Mouse (Mus musculus): ENCODE data around the gene Cep290. TPM values are rescaled to one million over a fixed set of nuclear protein-coding genes. Genes with fewer than 3 reads are reported as not detected.
"Not testable (repeated sequence)": the region's sequence is repeated elsewhere in the genome, so short reads cannot be mapped to it uniquely, and the experiment has no call there.

Gene Cep290
- polyA plus RNA-seq, 1 experiment from 2014 or later = 2.3 TPM

DNA sequence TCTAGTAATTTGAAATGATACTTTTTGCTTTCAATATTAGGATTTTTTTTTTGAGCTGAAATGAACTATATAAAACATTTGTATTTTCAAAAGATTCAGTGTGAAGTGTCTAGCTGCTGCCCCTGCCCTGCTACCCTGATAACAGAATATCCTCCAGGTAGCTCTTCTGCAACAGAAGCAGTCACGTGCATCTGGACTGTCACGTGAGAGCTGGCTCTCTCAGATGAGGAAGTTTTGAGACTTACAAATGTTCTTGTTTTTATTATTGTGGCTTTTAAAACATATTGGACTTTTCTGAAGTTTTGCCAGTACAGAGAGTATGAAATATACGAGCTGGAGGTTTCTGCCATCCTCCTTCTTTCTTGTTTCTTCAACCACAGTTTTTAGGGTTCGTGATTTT is 34.3 kb downstream of the Cep290 start:
- ATAC-seq (ENCODE audit: low read depth) = no peak
- no peak overlapping the region for H3K9ac ChIP-seq (ENCODE audit: low read depth, low read length)
- no peaks in the 10 kb centered on the region; the same call in 1 of the 2 replicates for H3K9me3 ChIP-seq (replicated peaks; ENCODE audit: control insufficient read depth, low read length)
- peaks cover 9% of the 10 kb centered on the region for H3K4me1 ChIP-seq (ENCODE audit: control insufficient read depth, low read depth, low read length)
- peaks cover 6% of the 10 kb centered on the region; the same call in 1 of the 2 replicates for H3K36me3 ChIP-seq (ENCODE audit: control insufficient read depth, insufficient read depth)
- 63% methylated on average over 4 of the region's 4 CpGs for WGBS (ENCODE audit: insufficient replicate concordance)
- no peak overlapping the region for H3K4me2 ChIP-seq (ENCODE audit: low read depth, low read length)
- H3K27ac ChIP-seq (ENCODE audit: low read length) = no peak overlapping the region
- no peak overlapping the region for H3K4me3 ChIP-seq (ENCODE audit: low read depth, low read length)
- no peaks in the 10 kb centered on the region for H3K27me3 ChIP-seq (ENCODE audit: control insufficient read depth, insufficient read depth, low read depth, low read length)

- Histone ChIP-seq H3K4me1 (ENCODE audit: control insufficient read depth, low read depth, low read length) (peaks cover 9% of the 10 kb centered on the region), H3K9ac (ENCODE audit: low read depth, low read length) (no peak overlapping the region), H3K27me3 (ENCODE audit: control insufficient read depth, insufficient read depth, low read depth, low read length) (no peaks in the 10 kb centered on the region), H3K36me3 (ENCODE audit: control insufficient read depth, insufficient read depth) (peaks cover 6% of the 10 kb centered on the region; the same call in 1 of the 2 replicates), H3K4me2 (ENCODE audit: low read depth, low read length) (no peak overlapping the region), H3K9me3 (replicated peaks; ENCODE audit: control insufficient read depth, low read length) (no peaks in the 10 kb centered on the region; the same call in 1 of the 2 replicates), H3K4me3 (ENCODE audit: low read depth, low read length) (no peak overlapping the region), H3K27ac (ENCODE audit: low read length) (no peak overlapping the region)
- 90% methylated on average over 9 of the region's 9 CpGs for WGBS (ENCODE audit: insufficient replicate concordance)
- ATAC-seq (ENCODE audit: low read depth) = no peak
These were observed 35.0 kb downstream of the Cep290 start for GRCm38 (mm10) chr10:100522330-100522729.

GRCm38 (mm10) chr10:100524499-100525390 is 37.4 kb downstream of the Cep290 start:
- Histone ChIP-seq H3K9me3 (replicated peaks; ENCODE audit: control insufficient read depth, low read length) (no peaks in the 10 kb centered on the region; the same call in 1 of the 2 replicates), H3K27me3 (ENCODE audit: control insufficient read depth, insufficient read depth, low read depth, low read length) (no peaks in the 10 kb centered on the region), H3K4me2 (ENCODE audit: low read depth, low read length) (peak overlapping the region; percentile 28), H3K36me3 (ENCODE audit: control insufficient read depth, insufficient read depth) (peaks cover 6% of the 10 kb centered on the region; the same call in 1 of the 2 replicates), H3K4me3 (ENCODE audit: low read depth, low read length) (no peak overlapping the region), H3K4me1 (ENCODE audit: control insufficient read depth, low read depth, low read length) (peaks cover 9% of the 10 kb centered on the region), H3K27ac (ENCODE audit: low read length) (peak overlapping the region; percentile 84), H3K9ac (ENCODE audit: low read depth, low read length) (no peak overlapping the region)
- peak; percentile 93 for ATAC-seq (ENCODE audit: low read depth)
- WGBS (ENCODE audit: insufficient replicate concordance) = 50% methylated on average over 9 of the region's 9 CpGs

DNA sequence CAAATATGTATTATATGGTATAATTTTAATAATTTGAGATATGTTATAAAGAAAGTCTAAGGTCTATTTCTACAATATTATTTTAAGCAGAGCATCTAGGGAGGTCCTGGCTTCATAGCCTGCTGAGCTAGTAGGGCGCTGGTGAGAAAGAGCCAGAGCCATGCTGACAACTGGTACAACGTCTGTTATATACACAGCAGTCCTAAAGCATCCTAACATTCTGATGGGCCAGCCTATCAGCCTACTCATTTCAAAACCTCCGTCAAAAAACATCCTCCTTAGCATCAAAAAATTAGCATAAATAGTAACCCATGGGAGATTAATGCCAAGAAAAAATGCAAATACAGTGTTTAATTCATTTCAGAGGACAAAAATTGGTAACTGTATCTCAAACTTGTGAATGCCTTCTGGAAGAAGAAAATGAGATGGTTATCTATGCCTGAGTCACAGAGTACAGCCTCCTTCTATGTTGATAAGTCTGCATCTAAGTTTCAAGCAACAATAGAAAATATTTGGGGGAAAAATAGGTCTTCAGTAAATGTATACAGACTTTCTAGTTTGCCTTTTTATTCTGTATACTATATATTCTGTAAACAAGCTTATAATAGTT is 69.3 kb downstream of the Cep290 start:
- H3K4me1 ChIP-seq (ENCODE audit: control insufficient read depth, low read depth, low read length) = no peaks in the 10 kb centered on the region; the same call in 1 of the 2 replicates
- 74% methylated on average over 3 of the region's 3 CpGs for WGBS (ENCODE audit: insufficient replicate concordance)
- no peak for ATAC-seq (ENCODE audit: low read depth)

GRCm38 (mm10) chr10:100560194-100560883 is 73.0 kb downstream of the Cep290 start:
- not testable (repeated sequence) for H3K27me3 ChIP-seq (ENCODE audit: control insufficient read depth, insufficient read depth, low read depth, low read length); H3K4me3 ChIP-seq (ENCODE audit: low read depth, low read length); H3K4me1 ChIP-seq (ENCODE audit: control insufficient read depth, low read depth, low read length); H3K36me3 ChIP-seq (ENCODE audit: control insufficient read depth, insufficient read depth); H3K9ac ChIP-seq (ENCODE audit: low read depth, low read length); H3K9me3 ChIP-seq (replicated peaks; ENCODE audit: control insufficient read depth, low read length)
- 61% methylated on average over 3 of the region's 3 CpGs for WGBS (ENCODE audit: insufficient replicate concordance)
- ATAC-seq (ENCODE audit: low read depth) = peak; percentile 91
- Histone ChIP-seq H3K27ac (ENCODE audit: low read length) (peak overlapping the region; percentile 77), H3K4me2 (ENCODE audit: low read depth, low read length) (peak overlapping the region; percentile 30; the same call in 1 of the 2 replicates)

More for the DNA sequence above, 69.3 kb downstream of the Cep290 start:
- Histone ChIP-seq H3K4me2 (ENCODE audit: low read depth, low read length) (no peak overlapping the region), H3K9me3 (replicated peaks; ENCODE audit: control insufficient read depth, low read length) (no peaks in the 10 kb centered on the region), H3K4me3 (ENCODE audit: low read depth, low read length) (no peak overlapping the region), H3K9ac (ENCODE audit: low read depth, low read length) (no peak overlapping the region), H3K27me3 (ENCODE audit: control insufficient read depth, insufficient read depth, low read depth, low read length) (no peaks in the 10 kb centered on the region), H3K27ac (ENCODE audit: low read length) (no peak overlapping the region), H3K36me3 (ENCODE audit: control insufficient read depth, insufficient read depth) (no peaks in the 10 kb centered on the region)

GRCm38 (mm10) chr10:100564112-100564511 is 76.8 kb downstream of the Cep290 start:
- ATAC-seq (ENCODE audit: low read depth) = no peak
- H3K4me1 ChIP-seq (ENCODE audit: control insufficient read depth, low read depth, low read length) = no peaks in the 10 kb centered on the region; the same call in 1 of the 2 replicates
- H3K4me3 ChIP-seq (ENCODE audit: low read depth, low read length) = no peak overlapping the region
- 64% methylated on average over 3 of the region's 3 CpGs for WGBS (ENCODE audit: insufficient replicate concordance)
- peaks cover 5% of the 10 kb centered on the region; the same call in 1 of the 2 replicates for H3K36me3 ChIP-seq (ENCODE audit: control insufficient read depth, insufficient read depth)
- no peaks in the 10 kb centered on the region for H3K9me3 ChIP-seq (replicated peaks; ENCODE audit: control insufficient read depth, low read length)
- H3K9ac ChIP-seq (ENCODE audit: low read depth, low read length) = no peak overlapping the region
- no peaks in the 10 kb centered on the region for H3K27me3 ChIP-seq (ENCODE audit: control insufficient read depth, insufficient read depth, low read depth, low read length)
- no peak overlapping the region for H3K27ac ChIP-seq (ENCODE audit: low read length)
- no peak overlapping the region for H3K4me2 ChIP-seq (ENCODE audit: low read depth, low read length)

DNA sequence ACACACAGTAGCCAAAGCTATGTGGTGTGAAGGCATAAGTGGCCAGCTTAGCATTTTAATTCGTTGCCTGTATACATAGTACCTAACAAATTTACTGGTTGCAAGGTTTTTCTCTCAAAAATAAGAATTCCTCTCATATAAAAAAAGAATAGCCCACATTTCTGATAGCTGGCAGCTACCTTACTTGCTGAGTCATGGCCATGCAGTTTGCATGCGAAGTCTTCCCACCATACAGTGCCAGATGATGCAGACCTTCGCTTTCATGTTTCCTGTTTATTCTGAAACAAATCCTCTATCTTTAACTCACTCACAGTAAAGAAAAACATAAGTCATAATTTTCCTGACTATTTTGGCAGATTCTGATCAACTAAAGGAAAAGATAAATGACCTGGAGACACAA is 84.3 kb downstream of the Cep290 start:
- no peak overlapping the region for H3K4me2 ChIP-seq (ENCODE audit: low read depth, low read length)
- H3K27me3 ChIP-seq (ENCODE audit: control insufficient read depth, insufficient read depth, low read depth, low read length) = no peaks in the 10 kb centered on the region
- WGBS (ENCODE audit: insufficient replicate concordance) = 57% methylated on average over 3 of the region's 3 CpGs
- H3K4me3 ChIP-seq (ENCODE audit: low read depth, low read length) = no peak overlapping the region
- no peak for ATAC-seq (ENCODE audit: low read depth)
- no peak overlapping the region for H3K9ac ChIP-seq (ENCODE audit: low read depth, low read length)
- no peaks in the 10 kb centered on the region for H3K9me3 ChIP-seq (replicated peaks; ENCODE audit: control insufficient read depth, low read length)
- peaks cover 24% of the 10 kb centered on the region for H3K4me1 ChIP-seq (ENCODE audit: control insufficient read depth, low read depth, low read length)
- H3K27ac ChIP-seq (ENCODE audit: low read length) = no peak overlapping the region
- peaks cover 8% of the 10 kb centered on the region; the same call in 1 of the 2 replicates for H3K36me3 ChIP-seq (ENCODE audit: control insufficient read depth, insufficient read depth)

GRCm38 (mm10) chr10:100574505-100575149 is 87.3 kb downstream of the Cep290 start:
- WGBS (ENCODE audit: insufficient replicate concordance) = 45% methylated on average over 7 of the region's 7 CpGs
- H3K36me3 ChIP-seq (ENCODE audit: control insufficient read depth, insufficient read depth) = peaks cover 19% of the 10 kb centered on the region

More at GRCm38 (mm10) chr10:100574505-100575149, 87.3 kb downstream of the Cep290 start:
- Histone ChIP-seq H3K27me3 (ENCODE audit: control insufficient read depth, insufficient read depth, low read depth, low read length) (no peaks in the 10 kb centered on the region), H3K9me3 (replicated peaks; ENCODE audit: control insufficient read depth, low read length) (no peaks in the 10 kb centered on the region), H3K4me2 (ENCODE audit: low read depth, low read length) (peak overlapping the region; percentile 38), H3K27ac (ENCODE audit: low read length) (peak overlapping the region; percentile 89), H3K4me3 (ENCODE audit: low read depth, low read length) (no peak overlapping the region), H3K9ac (ENCODE audit: low read depth, low read length) (peak overlapping the region; percentile 34; the same call in 1 of the 2 replicates), H3K4me1 (ENCODE audit: control insufficient read depth, low read depth, low read length) (peaks cover 24% of the 10 kb centered on the region)
- ATAC-seq (ENCODE audit: low read depth) = peak; percentile 95

Measured in liver, embryonic 16.5 days (tissue).